Mouse (Mus musculus): Measurements from ENCODE around the gene Usp54. TPM values are rescaled to one million over a fixed set of nuclear protein-coding genes. Genes with fewer than 3 reads are reported as not detected.

Gene Usp54
- polyA plus RNA-seq, 1 experiment from 2014 or later = 5.4 TPM

DNA sequence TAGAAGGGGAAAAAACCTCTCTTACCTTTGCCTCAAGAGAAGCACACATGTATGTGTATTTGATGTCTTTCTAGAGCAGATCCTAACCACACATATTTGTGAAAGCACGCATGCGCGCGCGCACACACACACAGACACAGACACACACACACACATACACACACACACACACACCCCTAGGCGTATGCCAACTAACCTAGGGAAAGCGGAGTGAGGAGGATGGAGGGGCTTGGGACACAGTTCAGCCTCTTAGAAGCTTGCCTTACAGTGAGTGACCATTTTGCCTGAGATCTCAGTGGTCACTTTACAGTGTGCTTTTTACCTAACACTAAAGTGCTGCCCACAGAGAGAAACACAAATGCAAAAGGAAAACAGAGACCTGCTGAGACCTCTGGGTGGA, 18.8 kb upstream of the Usp54 start:
- Histone ChIP-seq H3K27me3 (ENCODE audit: control insufficient read depth, insufficient read depth, low read length) (no peaks in the 10 kb centered on the region), H3K4me1 (ENCODE audit: control insufficient read depth, insufficient read depth, low read length) (peaks cover 30% of the 10 kb centered on the region), H3K27ac (ENCODE audit: low read depth, low read length) (peak overlapping the region; percentile 7; the same call in 1 of the 2 replicates), H3K36me3 (ENCODE audit: control insufficient read depth, insufficient read depth, low read length) (no peaks in the 10 kb centered on the region), H3K4me2 (no peak overlapping the region), H3K4me3 (ENCODE audit: low read depth, low read length) (no peak overlapping the region), H3K9ac (ENCODE audit: low read depth, low read length) (no peak overlapping the region; the same call in 1 of the 2 replicates), H3K9me3 (replicated peaks; ENCODE audit: control insufficient read depth, low read length) (no peaks in the 10 kb centered on the region)
- no peak for ATAC-seq (replicated peaks; ENCODE audit: insufficient number of reproducible peaks, low FRiP score, low TSS enrichment)
- 90% methylated on average over 7 of the region's 7 CpGs for WGBS (ENCODE audit: insufficient replicate concordance)

DNA sequence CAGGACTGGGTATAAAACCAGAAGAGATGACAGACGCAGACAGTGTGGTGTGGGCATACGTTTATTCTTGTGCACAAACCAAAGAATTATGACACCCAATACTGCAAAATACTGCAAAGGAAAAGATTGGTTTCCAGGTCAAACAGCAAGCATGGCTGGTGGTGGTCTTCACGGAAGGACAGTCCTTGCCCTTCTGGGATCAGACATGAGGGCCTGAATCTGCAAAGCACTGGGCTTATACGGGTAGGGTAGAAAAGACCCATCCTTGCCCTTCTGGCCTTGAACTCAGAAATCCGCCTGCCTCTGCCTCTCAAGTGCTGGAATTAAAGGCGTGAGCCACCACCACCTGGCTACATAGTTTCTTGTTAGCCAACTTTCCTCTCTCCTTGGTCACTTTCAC, 18.0 kb upstream of the Usp54 start:
- no peak for ATAC-seq (replicated peaks; ENCODE audit: insufficient number of reproducible peaks, low FRiP score, low TSS enrichment)
- Histone ChIP-seq H3K27ac (ENCODE audit: low read depth, low read length) (no peak overlapping the region), H3K4me2 (no peak overlapping the region), H3K4me1 (ENCODE audit: control insufficient read depth, insufficient read depth, low read length) (peaks cover 30% of the 10 kb centered on the region), H3K9ac (ENCODE audit: low read depth, low read length) (no peak overlapping the region), H3K4me3 (ENCODE audit: low read depth, low read length) (no peak overlapping the region), H3K27me3 (ENCODE audit: control insufficient read depth, insufficient read depth, low read length) (no peaks in the 10 kb centered on the region), H3K9me3 (replicated peaks; ENCODE audit: control insufficient read depth, low read length) (no peaks in the 10 kb centered on the region), H3K36me3 (ENCODE audit: control insufficient read depth, insufficient read depth, low read length) (no peaks in the 10 kb centered on the region)
- 71% methylated on average over 6 of the region's 6 CpGs for WGBS (ENCODE audit: insufficient replicate concordance)

DNA sequence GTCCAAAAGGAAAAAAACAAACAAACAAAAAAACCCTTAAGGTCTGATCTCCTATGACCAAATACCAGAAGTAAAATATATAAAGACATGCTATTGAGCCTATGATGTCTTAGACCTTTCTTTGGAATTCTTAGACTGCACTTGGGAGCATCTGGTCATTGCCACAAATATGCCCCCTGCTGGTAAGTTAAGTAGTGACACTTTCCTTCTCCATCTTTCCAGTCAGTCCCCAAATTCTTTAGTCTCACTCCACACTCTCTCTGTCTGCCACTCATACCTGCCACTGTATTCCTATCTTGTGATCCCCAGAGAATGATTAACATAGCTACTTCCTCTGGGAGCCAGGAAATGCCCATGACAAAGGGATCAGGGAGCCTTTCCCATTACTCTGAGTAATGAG, 17.5 kb upstream of the Usp54 start:
- H3K4me2 ChIP-seq = no peak overlapping the region
- no peaks in the 10 kb centered on the region for H3K9me3 ChIP-seq (replicated peaks; ENCODE audit: control insufficient read depth, low read length)
- H3K4me1 ChIP-seq (ENCODE audit: control insufficient read depth, insufficient read depth, low read length) = peaks cover 30% of the 10 kb centered on the region
- no peaks in the 10 kb centered on the region for H3K27me3 ChIP-seq (ENCODE audit: control insufficient read depth, insufficient read depth, low read length)
- no peak overlapping the region for H3K27ac ChIP-seq (ENCODE audit: low read depth, low read length)
- no peak overlapping the region for H3K4me3 ChIP-seq (ENCODE audit: low read depth, low read length)
- no peaks in the 10 kb centered on the region for H3K36me3 ChIP-seq (ENCODE audit: control insufficient read depth, insufficient read depth, low read length)
- H3K9ac ChIP-seq (ENCODE audit: low read depth, low read length) = no peak overlapping the region
- no peak for ATAC-seq (replicated peaks; ENCODE audit: insufficient number of reproducible peaks, low FRiP score, low TSS enrichment)

DNA sequence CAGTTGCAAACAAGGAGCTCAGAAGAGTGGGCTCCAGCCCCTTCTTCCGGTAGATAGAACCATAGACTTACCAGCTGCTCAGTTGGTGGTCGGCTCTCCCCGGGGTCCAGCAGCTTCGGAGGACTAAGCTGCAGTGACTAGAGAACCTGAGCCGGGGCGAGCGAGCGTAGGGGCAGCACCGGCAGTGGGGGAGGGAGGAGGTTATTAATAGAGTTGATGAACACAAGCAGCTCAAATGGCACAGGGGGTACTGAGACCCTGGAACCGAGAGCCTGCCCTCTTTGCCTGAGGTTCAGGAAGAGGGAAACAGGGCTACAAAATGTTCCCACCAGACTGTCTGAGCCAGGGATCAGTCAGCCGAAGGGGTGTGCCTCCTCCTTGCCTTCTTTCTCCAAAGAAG, 15.5 kb upstream of the Usp54 start, which contains the start of gene Myoz1:
Gene Myoz1 (minus strand): TSS at position 180 of the 400 bp plus-strand sequence.
- peak within 1 kb of the TSS; percentile 51 for H3K4me2 ChIP-seq
- no peaks in the 10 kb centered on the region for H3K36me3 ChIP-seq (ENCODE audit: control insufficient read depth, insufficient read depth, low read length)
- H3K4me3 ChIP-seq (ENCODE audit: low read depth, low read length) = peak within 1 kb of the TSS; percentile 27
- peak within 1 kb of the TSS; percentile 59 for H3K9ac ChIP-seq (ENCODE audit: low read depth, low read length)
- H3K27ac ChIP-seq (ENCODE audit: low read depth, low read length) = peak within 1 kb of the TSS; percentile 57
- peaks cover 27% of the 10 kb centered on the region for H3K4me1 ChIP-seq (ENCODE audit: control insufficient read depth, insufficient read depth, low read length)
- 23% methylated on average over 11 of the region's 11 CpGs for WGBS (ENCODE audit: insufficient replicate concordance)
- H3K27me3 ChIP-seq (ENCODE audit: control insufficient read depth, insufficient read depth, low read length) = no peaks in the 10 kb centered on the region
- no peak for ATAC-seq (replicated peaks; ENCODE audit: insufficient number of reproducible peaks, low FRiP score, low TSS enrichment)
- no peaks in the 10 kb centered on the region for H3K9me3 ChIP-seq (replicated peaks; ENCODE audit: control insufficient read depth, low read length)

DNA sequence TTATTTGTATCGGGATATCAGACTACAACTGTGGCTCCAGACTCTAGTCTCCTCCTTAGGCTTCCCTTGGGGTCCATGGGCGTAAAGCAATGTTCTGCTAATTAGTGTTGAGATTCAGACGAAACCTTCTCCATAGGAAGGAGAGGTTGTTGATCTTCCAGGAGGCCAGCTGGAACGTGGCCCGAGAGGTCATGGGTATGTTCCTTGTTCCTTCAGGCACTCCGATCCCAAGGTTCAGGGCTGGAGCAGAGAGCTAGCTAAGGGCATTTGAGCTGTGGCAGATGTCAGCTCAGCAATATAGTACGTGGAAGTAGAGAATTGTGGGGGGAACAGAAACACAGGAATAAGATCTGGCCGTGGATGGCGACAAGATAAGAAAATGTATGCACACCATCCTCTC, 14.9 kb upstream of the Usp54 start:
- peaks cover 26% of the 10 kb centered on the region for H3K4me1 ChIP-seq (ENCODE audit: control insufficient read depth, insufficient read depth, low read length)
- 57% methylated on average over 9 of the region's 9 CpGs for WGBS (ENCODE audit: insufficient replicate concordance)
- no peak overlapping the region for H3K9ac ChIP-seq (ENCODE audit: low read depth, low read length)
- H3K27me3 ChIP-seq (ENCODE audit: control insufficient read depth, insufficient read depth, low read length) = no peaks in the 10 kb centered on the region
- no peaks in the 10 kb centered on the region for H3K36me3 ChIP-seq (ENCODE audit: control insufficient read depth, insufficient read depth, low read length)
- H3K9me3 ChIP-seq (replicated peaks; ENCODE audit: control insufficient read depth, low read length) = no peaks in the 10 kb centered on the region
- no peak for ATAC-seq (replicated peaks; ENCODE audit: insufficient number of reproducible peaks, low FRiP score, low TSS enrichment)
- peak overlapping the region; percentile 27; the same call in 1 of the 2 replicates for H3K4me3 ChIP-seq (ENCODE audit: low read depth, low read length)
- peak overlapping the region; percentile 51 for H3K4me2 ChIP-seq
- peak overlapping the region; percentile 57 for H3K27ac ChIP-seq (ENCODE audit: low read depth, low read length)

DNA sequence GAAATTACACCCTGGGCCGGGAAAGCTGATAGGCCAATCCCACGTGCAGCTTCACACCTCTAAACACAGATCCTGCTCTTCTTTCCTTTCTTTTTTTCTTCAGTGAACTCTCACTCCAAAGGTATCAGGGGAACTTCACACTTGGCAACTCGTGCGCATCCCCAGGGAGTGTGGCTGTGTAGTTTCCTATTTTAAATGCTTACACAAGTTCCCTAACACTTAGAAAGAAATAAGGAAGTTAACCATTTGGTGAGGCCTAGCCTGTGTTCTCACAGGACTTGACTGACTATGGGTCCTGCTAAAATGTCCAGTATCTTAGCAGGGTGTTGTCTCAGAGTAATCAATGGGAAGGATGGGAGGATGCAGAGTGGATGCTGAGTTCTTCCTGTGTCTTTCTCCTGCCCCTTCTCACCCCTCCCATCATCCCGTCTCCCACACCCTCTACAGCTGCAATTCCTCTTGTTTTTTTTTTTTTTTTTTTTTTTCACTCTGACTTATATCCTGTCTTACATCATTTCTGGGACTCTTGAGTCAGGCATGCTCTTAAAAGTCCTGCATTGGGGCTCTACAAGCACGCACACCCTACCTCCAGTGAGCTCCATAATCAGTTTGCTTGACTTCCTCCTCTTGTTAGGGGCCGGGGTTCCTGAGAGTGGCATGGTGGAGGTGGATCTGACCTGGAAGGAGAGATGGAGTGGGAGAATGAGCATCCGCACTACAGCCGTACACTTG, 14.0 kb upstream of the Usp54 start:
- H3K4me1 ChIP-seq (ENCODE audit: control insufficient read depth, insufficient read depth, low read length) = peaks cover 19% of the 10 kb centered on the region
- WGBS (ENCODE audit: insufficient replicate concordance) = 59% methylated on average over 9 of the region's 9 CpGs
- no peaks in the 10 kb centered on the region for H3K27me3 ChIP-seq (ENCODE audit: control insufficient read depth, insufficient read depth, low read length)
- no peak overlapping the region for H3K9ac ChIP-seq (ENCODE audit: low read depth, low read length)
- H3K36me3 ChIP-seq (ENCODE audit: control insufficient read depth, insufficient read depth, low read length) = no peaks in the 10 kb centered on the region
- H3K4me2 ChIP-seq = no peak overlapping the region
- H3K9me3 ChIP-seq (replicated peaks; ENCODE audit: control insufficient read depth, low read length) = no peaks in the 10 kb centered on the region
- no peak for ATAC-seq (replicated peaks; ENCODE audit: insufficient number of reproducible peaks, low FRiP score, low TSS enrichment)
- no peak overlapping the region for H3K4me3 ChIP-seq (ENCODE audit: low read depth, low read length)
- peak overlapping the region; percentile 57 for H3K27ac ChIP-seq (ENCODE audit: low read depth, low read length)

DNA sequence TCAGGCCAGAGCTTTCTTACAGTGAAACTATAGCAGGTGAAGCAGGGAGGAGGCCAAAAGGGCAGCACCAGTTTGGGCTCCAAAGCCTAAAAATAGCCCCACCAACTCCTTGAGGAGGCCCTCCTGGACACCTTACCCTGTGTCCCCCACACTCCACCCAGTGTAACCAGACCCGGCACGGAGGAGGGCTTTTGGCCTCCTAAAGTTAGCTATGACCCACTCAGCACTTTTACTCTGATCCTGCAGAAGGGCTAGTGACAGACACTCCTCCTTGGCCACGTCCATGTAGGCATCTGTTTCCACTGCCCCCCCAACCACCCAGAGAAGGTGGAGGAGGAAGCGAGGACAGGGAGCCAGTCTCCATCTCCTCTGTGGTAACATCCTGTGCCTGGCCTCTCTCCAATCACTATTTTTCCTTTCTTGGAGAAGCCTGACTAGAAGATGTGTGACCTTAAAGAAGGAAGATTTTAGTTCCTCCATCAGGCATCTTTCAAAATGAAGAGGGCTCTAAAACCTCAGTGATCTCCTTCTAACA, 10.9 kb upstream of the Usp54 start:
- Histone ChIP-seq H3K4me3 (ENCODE audit: low read depth, low read length) (no peak overlapping the region), H3K4me2 (no peak overlapping the region), H3K9ac (ENCODE audit: low read depth, low read length) (no peak overlapping the region), H3K27me3 (ENCODE audit: control insufficient read depth, insufficient read depth, low read length) (no peaks in the 10 kb centered on the region), H3K4me1 (ENCODE audit: control insufficient read depth, insufficient read depth, low read length) (peaks cover 18% of the 10 kb centered on the region), H3K27ac (ENCODE audit: low read depth, low read length) (no peak overlapping the region), H3K36me3 (ENCODE audit: control insufficient read depth, insufficient read depth, low read length) (no peaks in the 10 kb centered on the region), H3K9me3 (replicated peaks; ENCODE audit: control insufficient read depth, low read length) (no peaks in the 10 kb centered on the region)
- ATAC-seq (replicated peaks; ENCODE audit: insufficient number of reproducible peaks, low FRiP score, low TSS enrichment) = no peak
- 45% methylated on average over 4 of the region's 4 CpGs for WGBS (ENCODE audit: insufficient replicate concordance)

DNA sequence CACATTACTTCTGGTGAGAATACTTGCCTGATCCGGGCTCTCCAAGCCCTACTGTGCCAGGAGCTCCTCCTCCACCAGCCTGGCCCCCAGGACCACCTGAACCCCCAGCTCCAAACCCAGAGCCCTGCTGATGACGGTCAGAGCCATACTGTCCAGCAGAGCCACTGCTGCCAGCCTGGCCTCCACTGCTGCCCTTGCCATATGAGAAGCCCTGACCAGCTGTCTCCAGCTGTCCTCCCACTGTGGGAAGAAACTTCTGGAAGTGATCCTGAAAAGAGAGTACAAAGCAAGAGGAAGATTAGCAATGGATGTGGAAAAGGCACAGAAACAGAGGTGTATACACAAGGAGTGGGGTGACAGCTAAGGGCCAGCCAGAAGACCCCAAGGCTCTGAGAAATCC, 10.1 kb upstream of the Usp54 start:
- H3K9ac ChIP-seq (ENCODE audit: low read depth, low read length) = no peak overlapping the region
- WGBS (ENCODE audit: insufficient replicate concordance) = 63% methylated on average over 2 of the region's 2 CpGs
- peaks cover 11% of the 10 kb centered on the region; the same call in 1 of the 2 replicates for H3K4me1 ChIP-seq (ENCODE audit: control insufficient read depth, insufficient read depth, low read length)
- H3K4me2 ChIP-seq = no peak overlapping the region
- H3K4me3 ChIP-seq (ENCODE audit: low read depth, low read length) = no peak overlapping the region
- ATAC-seq (replicated peaks; ENCODE audit: insufficient number of reproducible peaks, low FRiP score, low TSS enrichment) = no peak
- no peaks in the 10 kb centered on the region for H3K36me3 ChIP-seq (ENCODE audit: control insufficient read depth, insufficient read depth, low read length)
- no peaks in the 10 kb centered on the region for H3K9me3 ChIP-seq (replicated peaks; ENCODE audit: control insufficient read depth, low read length)
- H3K27ac ChIP-seq (ENCODE audit: low read depth, low read length) = no peak overlapping the region
- H3K27me3 ChIP-seq (ENCODE audit: control insufficient read depth, insufficient read depth, low read length) = no peaks in the 10 kb centered on the region

DNA sequence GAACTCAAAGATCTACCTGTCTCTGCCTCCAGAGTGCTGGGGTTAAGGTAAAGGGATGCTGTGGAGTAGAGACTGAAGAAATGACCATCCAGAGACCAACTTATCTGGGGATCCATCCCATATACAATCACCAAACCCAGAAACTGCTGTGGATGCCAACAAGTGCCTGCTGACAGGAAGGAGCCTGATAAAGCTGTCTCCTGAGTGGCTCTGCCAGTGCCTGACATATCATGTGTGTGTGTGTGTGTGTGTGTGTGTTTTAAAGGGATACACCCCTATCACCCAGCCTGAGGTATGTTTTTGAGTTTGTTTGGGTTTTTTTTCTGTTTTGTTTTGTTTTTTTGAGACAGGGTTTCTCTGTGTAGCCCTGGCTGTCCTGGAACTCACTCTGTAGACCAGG, 5.5 kb upstream of the Usp54 start:
- Histone ChIP-seq H3K27ac (ENCODE audit: low read depth, low read length) (no peak overlapping the region), H3K27me3 (ENCODE audit: control insufficient read depth, insufficient read depth, low read length) (no peaks in the 10 kb centered on the region)

More for the DNA sequence above, 5.5 kb upstream of the Usp54 start:
- no peaks in the 10 kb centered on the region for H3K9me3 ChIP-seq (replicated peaks; ENCODE audit: control insufficient read depth, low read length)
- H3K36me3 ChIP-seq (ENCODE audit: control insufficient read depth, insufficient read depth, low read length) = no peaks in the 10 kb centered on the region
- peaks cover 7% of the 10 kb centered on the region; the same call in 1 of the 2 replicates for H3K4me1 ChIP-seq (ENCODE audit: control insufficient read depth, insufficient read depth, low read length)
- H3K9ac ChIP-seq (ENCODE audit: low read depth, low read length) = no peak overlapping the region
- no peak overlapping the region for H3K4me3 ChIP-seq (ENCODE audit: low read depth, low read length)
- H3K4me2 ChIP-seq = no peak overlapping the region
- no peak for ATAC-seq (replicated peaks; ENCODE audit: insufficient number of reproducible peaks, low FRiP score, low TSS enrichment)
